Mouse (Mus musculus) G1E-ER4 (cell line): ENCODE data around the gene Mrvi1. TPM values are rescaled to one million over a fixed set of nuclear protein-coding genes. Genes with fewer than 3 reads are reported as not detected.

ENCODE experiments used
- GATA1 ChIP-seq: IDR thresholded peaks from one replicate; pipeline ENCODE4 v1.8.0; 2012; ENCODE audit warnings: low read length, inconsistent platforms
- polyA plus RNA-seq: library from polyadenylated mRNA; stranded (reverse); fragments of >175 nt; gene quantifications from 2 replicates; pipeline ENCODE4 v1.2.3, GENCODE M21; 2012

The Mrvi1 gene
- polyA plus RNA-seq, 1 experiment, result 0.08 TPM

GRCm38 (mm10) chr7:110876965-110877364 lies 105.3 kb downstream of the Mrvi1 start:
- no peak for TF ChIP-seq GATA1

GRCm38 (mm10) chr7:110868807-110869206 lies 113.5 kb downstream of the Mrvi1 start:
- TF ChIP-seq GATA1, result no peak

- TF ChIP-seq GATA1, result no peak
These were observed 115.1 kb downstream of the Mrvi1 start for GRCm38 (mm10) chr7:110867116-110867515.

- no peak for TF ChIP-seq GATA1
These were observed 116.2 kb downstream of the Mrvi1 start for GRCm38 (mm10) chr7:110866021-110866420.

- TF ChIP-seq GATA1, result no peak
These were observed 116.7 kb downstream of the Mrvi1 start for GRCm38 (mm10) chr7:110865570-110865969.

GRCm38 (mm10) chr7:110865038-110865437 lies 117.2 kb downstream of the Mrvi1 start:
- TF ChIP-seq GATA1, result no peak

GRCm38 (mm10) chr7:110862751-110863289 lies 119.4 kb downstream of the Mrvi1 start, which contains the start of gene Lyve1:
TSS of gene Lyve1 (minus strand) at chr7:110863239.
- TF ChIP-seq GATA1, result no peak

GRCm38 (mm10) chr7:110860129-110860528 lies 122.1 kb downstream of the Mrvi1 start:
- TF ChIP-seq GATA1, result no peak

- TF ChIP-seq GATA1, result no peak
These were observed 126.7 kb downstream of the Mrvi1 start for GRCm38 (mm10) chr7:110855604-110856003.

- TF ChIP-seq GATA1, result no peak
These were observed 127.2 kb downstream of the Mrvi1 start for GRCm38 (mm10) chr7:110854927-110855546.

- TF ChIP-seq GATA1, result no peak
These were observed 127.7 kb downstream of the Mrvi1 start for GRCm38 (mm10) chr7:110854519-110854918.

GRCm38 (mm10) chr7:110853611-110854010 lies 128.7 kb downstream of the Mrvi1 start:
- no peak for TF ChIP-seq GATA1

- no peak for TF ChIP-seq GATA1
These were observed 130.6 kb downstream of the Mrvi1 start for GRCm38 (mm10) chr7:110851541-110852203.

- TF ChIP-seq GATA1, result no peak
These were observed 133.9 kb downstream of the Mrvi1 start for GRCm38 (mm10) chr7:110848371-110848770.

- no peak for TF ChIP-seq GATA1
These were observed 134.9 kb downstream of the Mrvi1 start for GRCm38 (mm10) chr7:110847321-110847720.

- TF ChIP-seq GATA1, result no peak
These were observed 138.1 kb downstream of the Mrvi1 start, which contains the start of gene Rnf141 for GRCm38 (mm10) chr7:110843916-110844874. TSS of gene Rnf141 (minus strand) at chr7:110844457.
